Mouse (Mus musculus): ENCODE data around the gene Zfp947.
"Not testable (repeated sequence)": the region's sequence is repeated elsewhere in the genome, so short reads cannot be mapped to it uniquely, and the experiment has no call there.

Gene Zfp947

DNA sequence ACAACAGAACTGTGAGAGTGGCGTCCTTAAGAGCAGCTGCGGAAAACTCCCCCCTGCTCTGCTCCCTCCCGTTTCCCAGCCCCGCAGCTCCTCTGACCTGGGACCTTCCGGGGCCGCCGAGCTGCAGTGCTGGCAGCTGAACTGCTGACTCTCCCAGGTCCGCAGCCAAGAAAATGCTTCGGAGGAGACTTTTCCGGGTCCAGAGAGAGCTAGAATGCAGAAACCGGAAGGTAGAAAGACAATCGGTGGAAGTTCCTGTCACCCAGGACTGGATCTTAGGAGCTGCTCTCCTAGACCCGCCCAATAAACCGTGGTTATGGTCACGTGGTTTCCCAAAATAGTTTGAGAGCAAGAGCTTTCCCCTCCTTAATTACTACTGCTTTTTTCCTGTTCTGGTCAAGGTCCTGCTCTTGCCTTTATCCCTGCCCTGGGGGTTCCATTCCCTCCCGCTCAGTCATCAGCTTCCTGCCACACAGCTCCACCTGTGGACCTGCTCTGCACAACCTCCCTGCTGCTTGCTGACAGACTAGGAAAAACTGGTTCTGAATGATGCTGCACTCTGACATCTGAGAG, at the start of gene Zfp947:
Gene Zfp947 (minus strand): TSS at position 469 of the 573 bp plus-strand sequence.
- DNase-seq (ENCODE audit: low spot score in 2 of 2), result not testable (repeated sequence)

DNA sequence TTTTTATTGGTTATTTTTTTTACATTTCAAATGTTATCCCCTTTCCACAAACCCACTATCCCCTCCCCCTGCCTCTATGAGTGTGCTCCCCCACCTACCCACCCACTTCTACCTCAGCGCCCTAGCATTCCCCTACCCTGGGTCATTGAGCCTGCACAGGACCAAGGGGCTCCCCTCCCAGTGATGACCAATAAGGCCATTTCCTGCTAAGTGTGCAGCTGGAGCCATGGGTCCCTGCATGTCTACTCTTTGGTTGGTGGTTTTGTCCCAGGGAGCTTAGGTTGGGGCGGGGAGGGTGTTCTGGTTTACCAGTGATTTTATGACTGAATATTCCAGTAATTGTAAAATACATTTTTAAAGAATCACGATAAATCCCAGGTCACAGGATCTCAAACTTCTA, 686 bp downstream of the Zfp947 start:
- not testable (repeated sequence) for DNase-seq (ENCODE audit: low spot score in 2 of 2)

DNA sequence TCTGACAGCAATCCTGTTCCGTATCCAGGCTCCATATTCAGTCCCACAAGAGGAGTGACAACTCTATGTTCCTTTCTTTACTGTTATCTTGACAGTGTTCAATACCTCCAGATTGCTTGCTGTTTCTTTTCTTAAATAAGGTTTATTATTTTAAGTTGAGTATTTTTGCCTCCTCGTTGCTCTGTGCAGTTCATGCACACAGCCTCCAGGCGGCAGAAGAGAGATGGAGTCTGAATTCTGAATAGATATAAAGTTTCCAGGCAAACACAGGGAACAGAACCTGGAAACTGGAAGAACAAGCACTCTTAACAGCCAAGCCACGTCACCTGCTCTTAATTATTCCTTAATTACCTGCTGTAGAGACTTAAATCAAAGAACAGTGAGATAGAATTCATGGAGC, 12.0 kb downstream of the Zfp947 start:
- DNase-seq (ENCODE audit: low spot score in 2 of 2), result not testable (repeated sequence)

DNA sequence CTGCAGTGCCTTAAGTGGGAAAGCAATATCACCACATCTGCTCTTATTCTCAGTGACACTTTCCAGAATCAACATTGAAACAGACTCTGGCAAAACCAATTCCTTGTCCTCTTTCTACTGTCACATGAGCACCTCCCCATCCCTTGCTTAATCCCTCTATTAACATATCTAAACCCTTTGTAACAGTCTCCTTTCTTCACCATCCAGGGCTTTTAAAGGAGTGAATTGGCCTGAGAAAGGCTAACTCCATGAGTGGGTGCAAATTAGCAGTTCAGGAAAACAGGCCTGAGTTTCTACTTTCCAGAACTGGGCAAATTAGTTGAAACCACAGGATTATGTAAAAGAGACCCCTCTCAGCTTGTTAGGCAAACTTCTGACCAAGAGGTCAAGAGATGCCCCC, 47.2 kb downstream of the Zfp947 start:
- DNase-seq (ENCODE audit: low spot score in 2 of 2), result no peak
